Mouse (Mus musculus) thymus, postnatal 0 days (tissue): Measurements from ENCODE around the gene Zcchc7. TPM values are rescaled to one million over a fixed set of nuclear protein-coding genes. Genes with fewer than 3 reads are reported as not detected.
"Not testable (repeated sequence)": the region's sequence is repeated elsewhere in the genome, so short reads cannot be mapped to it uniquely, and the experiment has no call there.

Experiments used
- DNase-seq: peaks from one replicate; pipeline ENCODE4 v3.0.0-alpha.2; 2015; ENCODE audit warnings: low spot score
- polyA plus RNA-seq: library from polyadenylated mRNA; unstranded; fragments of >200 nt; fragmentation: Nextera tagmentation; extraction: Ambion mirVana; gene quantifications from 2 replicates; pipeline ENCODE4 v1.2.1, GENCODE M21; 2015

Zcchc7 gene
- polyA plus RNA-seq, 1 experiment from 2014 or later, result 65.8 TPM

DNA sequence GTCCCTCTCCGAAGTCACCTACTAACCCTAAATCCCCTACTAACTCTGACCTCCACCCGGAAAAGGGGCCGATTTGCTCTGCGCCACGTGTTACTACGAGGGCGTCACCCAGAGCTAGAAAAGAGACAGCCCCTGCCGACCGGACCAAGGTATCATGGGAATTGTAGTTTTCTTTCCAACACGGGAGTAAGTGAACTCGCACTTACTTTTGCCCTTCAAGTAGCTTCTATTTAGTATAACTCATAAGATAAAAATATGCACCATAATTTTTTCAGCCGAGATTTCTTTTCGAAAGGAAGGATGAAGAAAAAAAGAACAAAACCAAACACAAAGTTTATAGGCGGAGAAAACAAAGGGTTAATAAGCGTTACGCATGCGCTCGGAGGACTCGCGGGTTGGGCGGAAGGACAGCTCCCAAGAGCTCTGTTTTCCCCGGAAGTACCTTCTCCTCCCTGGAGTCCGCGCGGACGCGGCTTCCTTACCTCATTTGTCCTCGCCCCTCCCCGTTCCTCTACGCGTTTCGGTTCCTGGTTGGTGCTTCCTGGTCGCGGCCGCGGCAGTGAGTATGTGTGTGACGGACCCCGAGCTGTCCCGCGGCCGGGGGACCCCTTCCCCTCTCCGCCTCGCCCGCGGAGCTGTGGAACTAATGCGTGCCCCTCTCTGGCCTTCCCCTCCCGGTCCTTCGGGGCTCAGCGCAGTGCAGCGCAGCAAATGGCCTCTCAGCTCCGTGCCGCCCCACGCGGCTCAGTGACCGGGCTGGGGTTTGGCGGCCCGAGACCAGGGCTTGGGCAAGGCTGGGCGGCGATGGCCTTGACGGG is 666 bp downstream of the Zcchc7 start:
- peak; percentile 93 for DNase-seq

DNA sequence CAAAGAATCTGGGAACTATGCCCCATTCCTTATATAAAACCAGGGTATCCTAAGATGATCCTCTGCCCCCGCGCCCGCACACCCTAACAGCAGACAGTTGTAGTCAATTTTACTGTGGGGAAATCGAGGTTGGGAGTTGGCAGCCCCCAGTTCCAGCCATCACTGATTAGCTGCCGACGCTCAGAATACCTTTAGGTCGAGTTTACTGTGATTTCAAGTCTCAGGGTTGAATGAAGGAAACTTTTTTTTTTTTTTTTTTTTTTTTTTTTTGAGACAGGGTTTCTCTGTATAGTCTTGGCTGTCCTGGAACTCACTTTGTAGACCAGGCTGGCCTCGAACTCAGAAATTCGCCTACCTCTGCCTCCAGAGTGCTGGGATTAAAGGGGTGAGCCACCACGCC is 1.5 kb downstream of the Zcchc7 start:
- not testable (repeated sequence) for DNase-seq

DNA sequence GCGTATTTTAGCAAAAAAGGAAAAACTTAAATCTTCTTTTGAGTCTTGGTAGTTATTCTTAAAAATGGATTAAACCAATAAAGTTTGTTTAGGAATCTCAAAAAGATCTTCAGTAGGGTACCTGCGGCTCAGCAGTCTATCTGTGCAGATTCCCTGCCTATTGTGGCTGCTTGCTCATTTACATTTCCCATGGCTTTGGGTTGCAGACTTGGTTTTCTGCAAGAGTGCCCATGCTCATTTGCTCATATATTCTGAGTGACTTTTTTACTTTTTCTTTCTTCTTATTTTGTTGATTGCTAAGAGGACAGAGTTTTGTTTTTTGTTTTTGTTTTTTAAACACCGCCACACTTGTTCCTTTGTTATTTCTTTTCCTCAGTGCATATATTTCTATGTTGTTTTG is 19.2 kb downstream of the Zcchc7 start:
- DNase-seq, result no peak

DNA sequence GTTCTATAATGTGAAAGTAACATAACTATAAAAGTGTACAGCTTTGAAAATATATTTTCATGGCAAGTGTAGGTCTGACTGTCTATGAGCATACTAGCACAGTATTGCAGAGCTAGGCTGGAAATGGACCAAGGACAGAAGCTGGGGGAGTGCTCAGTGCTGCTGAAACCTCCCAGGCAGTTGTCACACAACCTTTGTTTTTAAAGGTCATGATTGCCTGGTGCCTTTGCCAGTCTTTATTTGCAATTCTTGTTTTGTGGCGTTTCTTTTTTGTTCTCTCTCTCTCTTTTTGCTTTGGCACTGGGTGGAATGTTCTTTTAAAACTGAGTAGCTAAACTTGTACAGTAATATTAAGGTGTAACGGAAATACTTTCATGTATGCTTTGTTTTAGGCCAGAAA is 21.0 kb downstream of the Zcchc7 start:
- DNase-seq, result no peak

DNA sequence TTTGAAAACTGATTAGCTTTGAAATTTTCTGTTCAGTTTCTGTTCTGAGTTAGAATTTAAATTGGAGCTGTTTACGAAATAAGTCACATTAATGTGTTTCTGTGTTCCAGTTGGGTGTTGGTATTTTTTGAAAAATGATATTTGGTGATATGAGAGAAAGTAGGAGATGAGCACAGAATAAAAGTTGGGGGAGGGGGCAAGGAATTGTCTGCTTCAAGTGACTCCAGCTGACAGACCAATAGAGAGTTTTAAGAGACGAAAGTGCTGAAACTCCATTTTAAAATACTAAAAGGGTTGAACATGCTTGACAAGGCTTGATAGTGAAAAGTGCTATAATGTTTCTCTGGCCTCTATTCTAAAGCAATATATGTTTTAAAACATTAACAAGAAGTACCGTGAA is 21.4 kb downstream of the Zcchc7 start:
- no peak for DNase-seq

DNA sequence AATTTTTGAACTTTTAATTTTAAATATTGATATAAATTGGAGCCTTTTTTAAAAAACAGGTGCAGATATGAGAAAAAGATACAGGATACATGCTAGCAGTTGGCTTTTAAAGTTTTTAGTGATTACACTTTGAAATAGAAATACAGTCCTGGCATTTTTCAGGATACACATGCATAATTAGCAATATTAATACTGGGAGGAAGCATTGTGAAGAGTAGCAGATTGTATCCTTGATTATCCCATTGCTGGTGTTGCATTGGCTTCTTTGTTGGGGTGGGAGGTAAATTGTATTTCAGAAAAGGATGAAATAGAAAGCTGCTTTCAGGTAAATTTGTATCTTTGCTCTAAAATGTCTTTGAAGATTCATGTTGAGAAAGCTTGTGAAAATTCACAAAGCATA is 22.0 kb downstream of the Zcchc7 start:
- no peak for DNase-seq

DNA sequence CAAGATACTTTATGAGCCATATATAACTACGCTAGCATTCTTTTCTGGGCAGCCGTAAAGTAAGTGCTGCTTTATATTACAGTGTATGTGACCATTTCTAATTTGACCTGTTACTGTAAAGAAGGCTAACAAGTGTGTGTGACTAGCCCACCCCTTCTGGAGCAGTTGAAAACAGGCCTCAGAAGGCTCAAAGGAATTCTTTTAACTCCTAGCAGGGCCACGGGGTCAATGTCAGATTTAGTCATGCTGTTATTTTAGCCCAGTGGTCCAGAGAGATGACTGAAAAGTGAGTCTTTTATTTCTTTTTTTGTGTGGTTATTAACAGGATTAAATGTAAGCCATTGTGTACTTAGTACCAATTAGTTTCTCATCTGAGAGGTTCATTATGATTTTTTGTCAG is 22.6 kb downstream of the Zcchc7 start:
- no peak for DNase-seq

DNA sequence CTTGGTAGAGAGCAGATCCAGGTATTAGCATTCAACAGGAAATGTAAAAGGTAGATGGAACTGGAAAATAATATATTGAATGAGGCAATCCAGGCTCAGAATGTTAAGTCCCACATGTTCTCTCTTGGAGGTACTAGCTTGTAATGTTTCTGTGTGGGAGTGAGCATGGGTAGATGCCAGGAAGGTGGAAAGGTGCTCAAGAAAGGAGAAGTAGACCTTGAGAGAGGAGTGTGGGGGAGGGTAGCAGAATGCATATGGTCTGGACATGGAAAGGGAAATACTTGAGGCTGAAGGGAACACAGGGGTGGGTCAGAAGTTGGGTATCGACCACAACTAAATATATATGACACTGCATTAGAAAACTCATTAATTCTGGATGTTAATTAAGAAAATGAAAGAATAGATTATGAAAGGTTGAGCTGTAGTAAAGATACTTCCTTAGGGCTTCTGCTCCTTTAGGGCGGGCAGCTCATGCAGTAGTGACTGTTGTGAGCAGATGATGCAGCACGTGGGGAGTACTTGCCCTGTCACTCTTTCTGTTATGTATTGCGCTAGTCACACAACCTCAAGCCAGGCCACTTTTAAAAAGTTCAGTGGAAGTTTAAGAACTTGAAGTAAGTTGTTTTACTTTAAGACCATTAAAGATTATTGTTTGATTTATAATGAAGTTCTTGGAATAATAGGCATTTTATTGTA is 24.9 kb downstream of the Zcchc7 start:
- DNase-seq, result no peak

DNA sequence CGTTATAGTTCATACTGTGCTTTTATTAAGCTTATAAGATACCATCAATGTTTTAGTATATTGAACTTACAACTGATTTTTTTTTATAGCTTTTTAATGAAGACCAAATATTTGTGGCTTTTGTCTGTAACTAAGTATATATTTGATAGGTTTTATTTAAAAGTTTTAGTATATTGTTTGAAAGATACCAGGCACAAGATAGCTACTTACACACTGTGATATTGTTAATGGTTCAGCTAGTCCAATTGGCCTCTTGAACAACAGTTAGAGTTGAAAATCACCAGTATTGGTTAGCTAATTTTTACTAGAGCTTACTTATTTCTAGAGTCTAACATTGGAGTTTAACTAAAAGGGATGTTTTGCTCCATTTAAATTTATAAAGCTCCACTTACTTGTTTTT is 25.8 kb downstream of the Zcchc7 start:
- DNase-seq, result no peak

DNA sequence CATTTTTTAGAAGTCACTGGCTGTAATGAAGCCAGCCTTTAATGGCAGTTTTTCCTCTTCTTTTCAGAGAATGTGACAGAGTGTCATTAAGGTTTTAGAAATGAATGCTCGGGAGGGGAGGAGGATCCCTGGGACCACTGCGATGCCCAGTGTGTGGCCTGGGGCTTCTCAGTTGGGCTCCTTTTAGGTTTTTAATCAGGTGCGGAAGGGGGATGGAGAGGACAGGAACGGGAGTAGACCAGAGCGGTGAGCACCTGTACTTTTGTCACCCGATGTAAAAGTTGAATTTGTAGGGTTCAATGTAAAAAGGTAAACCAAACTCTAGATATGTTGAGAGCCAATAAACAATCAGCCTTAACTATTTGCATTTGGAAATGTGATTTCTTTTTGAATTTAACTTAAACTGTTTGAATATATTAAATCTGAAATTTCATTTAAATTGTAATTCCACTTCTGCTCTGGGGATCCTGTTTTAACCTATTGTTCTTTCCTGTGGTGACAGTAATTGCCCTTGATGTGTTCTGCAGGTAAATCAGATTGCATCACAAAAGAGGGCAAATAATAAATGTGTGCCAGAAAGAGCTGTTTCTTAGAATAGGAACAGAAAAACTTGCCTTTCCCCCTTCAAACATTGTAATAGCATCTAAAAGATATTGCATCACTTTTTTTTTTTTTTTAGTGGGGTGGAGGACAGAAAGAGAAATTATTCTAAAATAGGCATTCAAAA is 28.1 kb downstream of the Zcchc7 start:
- DNase-seq, result no peak

DNA sequence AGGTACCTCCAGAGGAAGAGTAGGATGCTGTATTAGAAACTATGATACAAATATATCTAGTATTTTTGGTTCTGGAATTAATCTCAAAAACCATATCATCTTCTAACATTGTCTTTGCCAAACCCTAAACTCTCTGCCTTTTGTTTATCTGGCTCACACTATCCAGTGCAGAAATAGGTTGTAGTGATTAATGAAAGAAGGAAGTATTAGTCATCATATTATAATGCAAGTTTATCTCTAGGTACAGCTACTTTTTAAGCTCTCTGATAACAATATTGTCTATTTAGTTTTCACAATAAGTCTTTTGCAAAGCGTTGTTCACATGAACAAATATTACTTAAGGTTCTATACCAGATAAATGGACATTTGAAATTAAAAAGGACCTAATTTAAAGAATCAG is 57.2 kb downstream of the Zcchc7 start:
- DNase-seq, result no peak

DNA sequence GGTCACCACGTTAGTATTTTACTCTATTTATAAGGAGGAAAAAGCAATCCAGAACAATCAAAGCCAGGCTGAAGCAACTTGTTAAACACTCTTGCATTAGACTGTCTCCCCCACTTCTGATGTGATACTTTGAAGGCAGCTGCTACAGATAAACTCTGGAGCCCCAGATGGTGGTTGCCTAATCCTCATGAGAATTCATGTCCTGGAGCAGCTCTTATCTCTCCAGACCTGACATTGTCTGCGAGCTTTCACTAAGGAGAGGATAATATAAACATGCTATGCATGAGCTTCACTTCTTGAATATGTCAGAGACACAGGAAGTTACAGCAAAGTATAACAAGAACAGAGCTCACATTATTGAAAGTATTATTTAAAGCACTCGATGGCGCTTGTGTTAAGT is 58.1 kb downstream of the Zcchc7 start:
- DNase-seq, result no peak

DNA sequence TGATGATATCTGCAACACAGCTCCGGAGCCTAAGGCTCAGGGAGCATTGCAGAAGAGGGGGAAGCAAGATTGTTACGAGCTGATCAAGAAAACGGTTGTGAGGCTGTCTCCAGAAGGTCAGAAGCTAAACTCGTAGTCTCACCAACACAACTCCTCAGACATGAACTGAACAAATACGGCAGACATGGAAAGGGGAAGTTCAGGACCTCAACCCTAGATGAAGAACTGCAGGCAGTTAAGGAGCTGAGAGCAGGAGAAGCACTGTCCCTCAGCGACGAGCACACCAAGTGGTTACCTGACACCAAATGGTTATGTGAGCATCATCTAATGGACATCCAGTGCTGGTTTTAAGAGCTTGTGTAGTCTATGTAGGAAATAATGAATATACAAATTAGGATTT is 60.9 kb downstream of the Zcchc7 start:
- DNase-seq, result no peak

DNA sequence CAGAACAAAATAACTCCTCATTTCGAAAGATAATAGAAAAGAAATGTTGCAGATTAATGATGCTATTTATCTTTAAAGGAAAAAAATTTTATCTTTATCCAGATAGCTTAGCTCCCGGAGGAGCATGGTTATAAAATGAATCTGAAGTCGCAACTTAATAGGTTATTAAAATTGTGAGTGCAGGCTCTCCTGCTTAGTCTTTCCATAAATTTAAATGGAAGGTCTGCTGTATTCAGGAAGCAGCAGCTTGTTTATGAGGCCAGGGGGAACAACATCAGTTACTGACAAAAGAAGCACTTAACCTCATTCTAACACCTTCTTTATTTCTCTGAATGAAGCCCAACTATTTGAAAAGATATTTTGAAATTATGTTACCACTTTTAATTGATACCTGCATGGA is 74.9 kb downstream of the Zcchc7 start:
- no peak for DNase-seq

DNA sequence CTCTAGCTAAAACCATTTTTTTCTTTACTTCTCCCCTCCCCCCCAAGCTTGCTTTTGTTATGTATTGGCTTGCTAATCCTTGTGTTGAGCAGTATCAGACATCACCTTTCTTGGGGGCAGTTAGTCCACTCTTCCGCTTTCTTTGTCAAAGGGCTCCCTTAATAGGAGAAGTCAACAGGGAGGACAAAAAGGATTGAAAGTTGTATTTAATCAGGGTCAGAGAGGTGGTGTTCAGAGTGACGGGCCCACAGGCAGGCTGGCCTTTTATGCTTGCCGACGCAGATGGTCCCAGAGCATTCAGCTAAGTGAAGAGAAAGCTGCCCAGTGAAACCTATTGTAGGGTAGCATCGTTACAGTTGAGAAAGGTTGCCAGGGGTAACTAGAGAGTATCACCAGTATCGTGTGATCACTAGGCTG is 96.2 kb downstream of the Zcchc7 start:
- no peak for DNase-seq

DNA sequence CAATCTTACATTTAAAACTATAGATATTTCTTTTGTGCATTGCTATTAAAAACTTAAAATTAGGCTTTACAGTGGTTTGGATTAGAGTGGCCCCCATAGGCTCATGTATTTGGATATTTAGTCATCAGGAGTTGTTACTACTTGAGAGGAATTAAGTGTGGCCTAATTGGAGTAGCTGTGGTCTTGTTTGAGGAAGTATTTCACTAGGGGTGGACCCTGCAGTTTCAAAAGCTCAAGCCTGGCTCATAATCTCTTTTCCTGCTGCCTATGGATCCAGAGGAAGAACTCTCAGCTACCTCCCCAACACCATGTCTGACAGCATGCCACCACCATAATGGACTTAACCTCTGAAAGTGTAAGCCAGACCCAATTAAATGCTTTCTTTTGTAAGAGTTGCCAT is 115.9 kb downstream of the Zcchc7 start:
- no peak for DNase-seq

DNA sequence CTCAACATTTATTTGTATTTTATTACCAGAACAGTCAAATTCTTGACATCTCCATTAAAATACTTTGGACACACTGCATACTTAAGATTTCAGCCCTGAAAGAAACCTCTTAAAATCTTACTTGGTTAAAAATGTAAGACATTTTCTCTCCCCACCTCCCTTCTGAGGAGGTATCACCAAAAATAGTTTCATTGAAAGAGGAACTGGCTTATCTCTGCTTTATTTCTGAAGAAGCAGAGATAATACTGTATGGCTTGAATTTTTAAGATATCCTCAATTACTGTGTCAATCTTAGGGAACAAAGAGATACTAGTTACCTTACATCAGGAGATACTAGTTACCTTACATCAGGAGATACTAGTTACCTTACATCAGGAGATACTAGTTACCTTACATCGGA is 116.4 kb downstream of the Zcchc7 start:
- no peak for DNase-seq

DNA sequence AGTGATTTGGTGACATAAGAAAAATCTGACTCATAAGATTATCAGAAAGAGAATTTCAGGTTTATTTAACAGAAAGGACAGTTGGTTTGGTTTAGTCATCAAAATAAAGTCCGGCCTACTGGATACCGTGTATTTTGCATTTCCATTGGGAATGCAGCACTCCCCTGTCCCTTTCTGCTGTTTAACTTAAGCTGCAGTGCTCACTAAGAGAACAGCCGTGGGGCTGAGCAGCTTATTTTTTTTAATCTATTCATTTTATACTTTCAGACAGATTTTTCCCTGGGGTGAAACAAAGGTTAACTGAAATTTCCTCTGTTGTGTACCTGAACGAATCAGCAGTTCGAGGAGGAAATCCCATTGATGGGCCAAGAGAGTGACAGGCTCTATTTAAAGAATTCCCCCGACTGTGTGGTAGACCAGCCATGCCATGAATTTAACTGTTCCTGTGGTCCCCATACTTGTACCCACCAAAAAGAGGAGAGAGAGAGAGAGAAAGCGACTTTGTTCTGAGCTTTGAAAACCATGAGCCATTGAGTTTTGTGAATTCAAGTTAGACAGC is 124.5 kb downstream of the Zcchc7 start:
- no peak for DNase-seq

DNA sequence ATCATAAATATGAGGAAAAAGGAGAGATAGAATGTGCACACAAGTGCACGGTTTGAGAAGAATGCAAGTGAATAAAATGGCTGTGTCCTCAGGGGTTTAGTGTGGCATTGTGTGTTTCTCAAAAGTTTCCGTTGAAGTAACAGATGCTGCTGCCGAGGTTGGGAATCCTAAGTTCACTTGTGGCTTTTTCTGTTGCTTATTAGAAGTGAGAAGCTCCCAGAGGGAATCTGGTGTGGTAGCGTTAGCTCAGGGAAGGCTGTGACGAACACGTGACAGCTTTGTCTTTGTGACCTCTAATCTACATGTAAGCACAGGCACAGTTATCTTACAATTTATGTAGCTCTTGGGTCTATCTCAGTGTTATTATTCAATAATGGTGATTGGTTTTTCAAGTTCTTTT is 130.5 kb downstream of the Zcchc7 start:
- DNase-seq, result no peak

DNA sequence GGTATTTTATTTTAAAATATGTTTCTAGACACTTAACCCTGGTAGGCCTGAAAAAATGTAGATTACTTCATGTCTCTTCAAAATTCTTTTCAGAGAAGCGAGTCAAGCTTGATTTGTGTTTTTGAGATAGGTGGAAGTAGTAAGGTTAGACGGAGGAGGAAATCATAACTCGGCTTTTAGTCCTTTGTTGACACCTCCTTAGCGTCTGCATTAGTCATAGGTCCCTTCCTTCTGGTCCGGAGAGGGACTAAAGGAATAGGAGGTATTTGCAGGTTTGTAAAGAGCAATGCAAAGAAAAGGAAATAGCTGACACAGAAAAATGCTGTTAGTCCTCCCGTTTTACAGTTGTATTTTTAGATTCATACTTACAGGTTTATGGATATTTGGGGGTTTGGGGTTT is 135.7 kb downstream of the Zcchc7 start:
- no peak for DNase-seq

DNA sequence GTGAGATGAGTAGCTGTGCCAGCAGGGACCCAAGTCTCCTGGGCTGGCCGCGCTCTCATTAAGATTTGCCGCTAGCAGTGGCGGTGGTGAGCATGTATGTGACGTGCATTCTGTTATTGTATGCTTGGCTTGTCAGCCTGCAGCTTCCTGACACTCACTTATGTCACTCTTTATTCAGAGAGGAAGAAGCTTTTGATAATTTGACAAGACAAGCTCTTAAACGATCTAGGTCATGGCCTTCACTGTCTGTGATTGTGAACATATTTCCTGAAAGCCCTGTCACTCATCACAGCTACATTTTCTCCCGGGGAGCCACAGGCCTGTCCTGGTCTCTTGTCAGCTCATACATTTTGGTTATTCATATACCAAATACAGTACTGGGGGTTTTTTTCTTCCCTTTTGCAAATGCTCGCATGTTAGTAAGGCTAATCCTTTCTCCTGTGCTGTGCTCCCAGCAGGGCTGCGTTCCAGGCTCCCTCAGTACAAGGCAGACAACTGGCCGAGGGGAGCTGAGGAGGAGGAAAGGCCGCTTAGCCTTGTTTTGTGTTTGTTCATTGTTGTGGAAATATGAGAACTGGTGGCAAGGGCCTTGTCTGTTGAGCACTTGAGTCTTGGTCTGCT is 150.1 kb downstream of the Zcchc7 start:
- no peak for DNase-seq

DNA sequence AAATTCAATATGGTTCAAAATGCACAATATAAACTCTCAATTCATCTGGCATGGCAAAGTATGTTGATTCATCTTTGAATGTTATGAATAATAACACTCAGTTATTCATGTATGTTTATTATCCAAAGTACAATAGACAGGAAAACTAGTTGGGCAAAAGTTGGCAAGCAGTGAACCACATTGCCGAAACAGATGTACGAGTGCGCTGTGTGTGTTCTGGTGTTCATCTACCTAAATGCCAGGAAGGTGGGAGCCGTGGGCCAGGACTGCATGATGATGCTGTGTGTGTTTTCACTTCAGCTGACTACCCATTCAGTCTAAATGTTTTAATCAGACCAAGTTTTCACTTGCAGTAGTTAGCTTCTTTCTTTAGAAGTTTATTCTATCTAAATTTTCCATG is 150.7 kb downstream of the Zcchc7 start:
- no peak for DNase-seq
